Comparison of ENCODE assay signal across 25 mouse cellular contexts in genomic region chr1:155736096-155736825, GRCm38 (mm10). TPM values are rescaled to one million over a fixed set of nuclear protein-coding genes. Genes with fewer than 3 reads are reported as not detected.
DNase-seq lines count a peak whose midpoint lies in the region; ATAC-seq lines count a peak whose summit lies in the region.
"Had no signal": no experiment of that assay in that cellular context is flagged by ENCODE, and none has a peak within 500 bp of the region (broad histone marks: within the 10 kb centered on the region; RNA-seq: fewer than 3 reads in every experiment).

No protein-coding gene starts in this region.

- H3K4me2 ChIP-seq in hindbrain, embryonic 11.5 days (replicated peaks; ENCODE audit: low read depth, low read length), result no peak overlapping the region
- peak overlapping the region; percentile 14; the same call in 1 of the 2 replicates for H3K4me2 ChIP-seq in neural tube, embryonic 11.5 days (ENCODE audit: low read depth)
- H3K4me2 ChIP-seq: hindbrain, embryonic 15.5 days; limb, embryonic 13.5 days; midbrain, embryonic 12.5 days; stomach, embryonic 15.5 days had no signal

- WGBS in hindbrain, embryonic 11.5 days, result under 1% methylated on average over 26 of the region's 26 CpGs
- WGBS in hindbrain, embryonic 10.5 days, result under 1% methylated on average over 26 of the region's 26 CpGs
- WGBS in neural tube, embryonic 11.5 days, result under 1% methylated on average over 26 of the region's 26 CpGs

- peaks cover 95% of the 10 kb centered on the region for H3K27me3 ChIP-seq in hindbrain, embryonic 11.5 days (ENCODE audit: control insufficient read depth, insufficient read depth, low read length)
- H3K27me3 ChIP-seq in hindbrain, embryonic 10.5 days (ENCODE audit: insufficient read depth, poor library complexity, severe bottlenecking), result peaks cover 100% of the 10 kb centered on the region
- peaks cover 97% of the 10 kb centered on the region for H3K27me3 ChIP-seq in megakaryocyte, embryonic 14.5 days (replicated peaks)
- peaks cover 100% of the 10 kb centered on the region for H3K27me3 ChIP-seq in neural tube, embryonic 11.5 days (ENCODE audit: control insufficient read depth, insufficient read depth, low read length)

- peaks cover 5% of the 10 kb centered on the region for H3K4me1 ChIP-seq in hindbrain, embryonic 11.5 days (replicated peaks; ENCODE audit: control insufficient read depth, insufficient read depth, low read length)
- peaks cover 24% of the 10 kb centered on the region for H3K4me1 ChIP-seq in hindbrain, embryonic 10.5 days (replicated peaks)
- peaks cover 33% of the 10 kb centered on the region for H3K4me1 ChIP-seq in megakaryocyte, embryonic 14.5 days
- peaks cover 3% of the 10 kb centered on the region; the same call in 1 of the 2 replicates for H3K4me1 ChIP-seq in neural tube, embryonic 11.5 days (ENCODE audit: control insufficient read depth, insufficient read depth, low read length)

- H3K27ac ChIP-seq in hindbrain, embryonic 11.5 days (ENCODE audit: low read depth, low read length), result no peak overlapping the region
- no peak overlapping the region for H3K27ac ChIP-seq in hindbrain, embryonic 10.5 days
- H3K27ac ChIP-seq in neural tube, embryonic 11.5 days (ENCODE audit: low read depth, low read length), result no peak overlapping the region
- H3K27ac ChIP-seq: heart, adult 2 months; hindbrain, embryonic 15.5 days; kidney, embryonic 15.5 days; limb, embryonic 13.5 days; liver, embryonic 14.5 days; midbrain, embryonic 12.5 days; stomach, embryonic 15.5 days had no signal

- H3K36me3 ChIP-seq in hindbrain, embryonic 11.5 days (ENCODE audit: control insufficient read depth, insufficient read depth, low read length), result no peaks in the 10 kb centered on the region
- no peaks in the 10 kb centered on the region for H3K36me3 ChIP-seq in hindbrain, embryonic 10.5 days
- no peaks in the 10 kb centered on the region for H3K36me3 ChIP-seq in megakaryocyte, embryonic 14.5 days (replicated peaks; ENCODE audit: low read length)
- H3K36me3 ChIP-seq in neural tube, embryonic 11.5 days (ENCODE audit: control insufficient read depth, insufficient read depth, low read length), result no peaks in the 10 kb centered on the region
- H3K36me3 ChIP-seq: hindbrain, embryonic 15.5 days; kidney, embryonic 15.5 days; limb, embryonic 13.5 days; midbrain, embryonic 12.5 days; stomach, embryonic 15.5 days had no signal

- H3K9ac ChIP-seq in hindbrain, embryonic 11.5 days (ENCODE audit: low read depth, low read length), result no peak overlapping the region
- H3K9ac ChIP-seq in neural tube, embryonic 11.5 days (ENCODE audit: low read length), result no peak overlapping the region
- H3K9ac ChIP-seq: hindbrain, embryonic 15.5 days; kidney, embryonic 15.5 days; limb, embryonic 13.5 days; liver, embryonic 14.5 days; midbrain, embryonic 12.5 days; stomach, embryonic 15.5 days had no signal

- no peak for ATAC-seq in hindbrain, embryonic 11.5 days (ENCODE audit: low FRiP score)
- no peak for ATAC-seq in megakaryocyte, adult 5-6 weeks (ENCODE audit: poor library complexity, severe bottlenecking)
- no peak for ATAC-seq in neural tube, embryonic 11.5 days (ENCODE audit: insufficient read depth, low FRiP score, low TSS enrichment)
- ATAC-seq: forebrain, embryonic 16.5 days; intestine, embryonic 16.5 days had no signal

- peak; percentile 38 for DNase-seq in embryo, embryonic 10 days (ENCODE audit: low spot score)
- DNase-seq in embryo, embryonic 9.5 days (ENCODE audit: extremely low spot score), result no peak
- peak; percentile 54 for DNase-seq in hindbrain, embryonic 11.5 days (ENCODE audit: low spot score)
- no peak for DNase-seq in hindbrain, embryonic 10.5 days (ENCODE audit: low spot score)
- DNase-seq in neural tube, embryonic 11.5 days (ENCODE audit: low spot score), result peak; percentile 26
- DNase-seq in adrenal gland, postnatal 25 days, result no peak
- DNase-seq: cerebellum, postnatal 14 days; gastrocnemius, postnatal 25 days; layer of hippocampus, postnatal 36 days; lung, postnatal 4 days; thymus, postnatal 25 days had no signal

- no peak overlapping the region for H3K4me3 ChIP-seq in hindbrain, embryonic 11.5 days (ENCODE audit: low read depth, low read length)
- H3K4me3 ChIP-seq in hindbrain, embryonic 10.5 days, result no peak overlapping the region
- peak overlapping the region; percentile 18 for H3K4me3 ChIP-seq in megakaryocyte, embryonic 14.5 days (replicated peaks)
- H3K4me3 ChIP-seq in neural tube, embryonic 11.5 days (ENCODE audit: low read depth, low read length), result no peak overlapping the region
- H3K4me3 ChIP-seq: heart, adult 2 months; limb, embryonic 13.5 days; midbrain, embryonic 12.5 days had no signal

- no peaks in the 10 kb centered on the region for H3K9me3 ChIP-seq in hindbrain, embryonic 11.5 days (ENCODE audit: control insufficient read depth, low read length)
- H3K9me3 ChIP-seq in hindbrain, embryonic 10.5 days, result no peaks in the 10 kb centered on the region
- no peaks in the 10 kb centered on the region for H3K9me3 ChIP-seq in megakaryocyte, embryonic 14.5 days
- H3K9me3 ChIP-seq in neural tube, embryonic 11.5 days (ENCODE audit: control insufficient read depth, low read length), result no peaks in the 10 kb centered on the region
- H3K9me3 ChIP-seq: hindbrain, embryonic 15.5 days; kidney, embryonic 15.5 days; limb, embryonic 13.5 days; midbrain, embryonic 12.5 days; stomach, embryonic 15.5 days had no signal

RNA-seq across cellular contexts. Expression of gene Lhx4, which starts 15.2 kb away (rescaled TPM):
- polyA plus RNA-seq in hindbrain, embryonic 11.5 days (2014; fragmentation: Nextera tagmentation; extraction: Ambion mirVana), result 5.1 and 7.9 TPM in 2 replicates
- 5.7 and 11.6 TPM in 2 replicates for polyA plus RNA-seq in hindbrain, embryonic 10.5 days (2016; fragmentation: Nextera tagmentation; extraction: Ambion mirVana)
- not detected in 2 replicates for polyA plus RNA-seq in megakaryocyte, embryonic 14.5 days (2012; ENCODE audit: insufficient read depth, low replicate concordance)
- total RNA-seq in megakaryocyte, adult 5-6 weeks (2015), result not detected in 2 replicates
- total RNA-seq in megakaryocyte, adult 5-6 weeks (2017), result not detected in 2 replicates
- 10.6 and 13.9 TPM in 2 replicates for polyA plus RNA-seq in neural tube, embryonic 11.5 days (2014; fragmentation: Nextera tagmentation; extraction: Ambion mirVana)
- total RNA-seq in adrenal gland, postnatal 25 days (2021), result 0.06 TPM in 1 of 2 replicates, not detected in the other
- total RNA-seq: gastrocnemius, postnatal 25 days; heart, adult 2 months; layer of hippocampus, postnatal 36 days; monocyte, adult 5-6 weeks had no signal
- polyA plus RNA-seq: forebrain, embryonic 16.5 days; heart, adult 2 months; heart, embryonic 16.5 days; kidney, embryonic 15.5 days; liver, embryonic 14.5 days; lung, embryonic 16.5 days had no signal

Comparison
In these comparisons a context has a peak if more than half of its experiments do, and no peak if none do; other contexts are left out.
1. DNase-seq: peak in embryo, embryonic 10 days (single experiment), hindbrain, embryonic 11.5 days (single experiment) and neural tube, embryonic 11.5 days (single experiment); none in embryo, embryonic 9.5 days (single experiment), hindbrain, embryonic 10.5 days (single experiment) and adrenal gland, postnatal 25 days (single experiment).